18 mouse cellular contexts compared by ENCODE assay signal in the genomic region with DNA sequence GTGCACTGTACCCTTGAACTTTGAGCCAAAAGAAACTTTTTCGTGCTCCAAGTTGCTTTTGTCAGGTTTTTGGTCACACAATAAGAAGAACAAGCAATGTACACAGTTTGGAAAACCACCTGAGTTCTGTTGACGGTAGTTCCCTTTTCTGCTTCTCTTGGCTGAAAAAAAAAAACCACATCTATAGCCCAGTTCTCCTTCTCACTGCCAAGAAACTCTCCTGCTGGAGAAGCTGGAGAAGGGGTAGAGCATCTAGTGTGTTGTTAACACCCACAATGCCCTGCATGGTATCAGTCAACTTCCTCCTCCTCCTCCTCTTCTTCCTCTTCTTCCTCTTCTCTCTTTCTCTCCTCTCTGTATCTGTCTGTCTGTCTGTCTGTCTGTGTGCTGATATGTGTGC.
"Had no signal": no experiment of that assay in that cellular context is flagged by ENCODE, and none has a peak within 500 bp of the region (broad histone marks: within the 10 kb centered on the region; RNA-seq: fewer than 3 reads in every experiment).

No protein-coding gene starts in this region.

- ATAC-seq: liver, postnatal 0 days had no signal

- H3K4me3 ChIP-seq: layer of hippocampus, adult 2 months; limb, embryonic 12.5 days; liver, embryonic 13.5 days; lung, embryonic 15.5 days; midbrain, embryonic 10.5 days; myocyte; neural tube, embryonic 12.5 days had no signal

- H3K4me1 ChIP-seq: limb, embryonic 12.5 days; liver, embryonic 13.5 days; lung, embryonic 15.5 days; neural tube, embryonic 12.5 days had no signal

- DNase-seq: kidney, postnatal 10 days; kidney, postnatal 4 days; liver; liver, embryonic 13.5 days; liver, postnatal 0 days; lung, postnatal 14 days; midbrain, embryonic 14.5 days; retina, postnatal 1 day; right cerebral cortex, postnatal 4 days; spleen, adult 18-20 months; thymus, postnatal 4 days had no signal

- H3K27me3 ChIP-seq: liver, embryonic 13.5 days; lung, embryonic 15.5 days; neural tube, embryonic 12.5 days had no signal

- H3K27ac ChIP-seq: layer of hippocampus, adult 2 months; limb, embryonic 12.5 days; liver, embryonic 13.5 days; lung, embryonic 15.5 days; midbrain, embryonic 10.5 days; neural tube, embryonic 12.5 days; stomach, postnatal 0 days had no signal

- H3K9me3 ChIP-seq: limb, embryonic 12.5 days; liver, embryonic 13.5 days; lung, embryonic 15.5 days; midbrain, embryonic 10.5 days; neural tube, embryonic 12.5 days had no signal

- H3K9ac ChIP-seq: limb, embryonic 12.5 days; liver, embryonic 13.5 days; liver, postnatal 0 days; lung, embryonic 15.5 days; neural tube, embryonic 12.5 days had no signal

- H3K4me2 ChIP-seq: limb, embryonic 12.5 days; liver, embryonic 13.5 days; lung, embryonic 15.5 days; neural tube, embryonic 12.5 days had no signal

- H3K36me3 ChIP-seq: limb, embryonic 12.5 days; liver, embryonic 13.5 days; lung, embryonic 15.5 days; midbrain, embryonic 10.5 days; neural tube, embryonic 12.5 days had no signal
